Mouse (Mus musculus) heart, postnatal 0 days (tissue): Measurements from ENCODE around the gene Zfp503.

Source experiments
- CTCF ChIP-seq: IDR thresholded peaks from 2 replicates; pipeline ENCODE4 v1.5.1; 2016; ENCODE audit warnings: antibody characterized with exemption, control low read depth, low read depth
- EP300 ChIP-seq: IDR thresholded peaks from 2 replicates; pipeline ENCODE4 v1.6.1; 2016; ENCODE audit warnings: antibody characterized with exemption, low read depth

DNA sequence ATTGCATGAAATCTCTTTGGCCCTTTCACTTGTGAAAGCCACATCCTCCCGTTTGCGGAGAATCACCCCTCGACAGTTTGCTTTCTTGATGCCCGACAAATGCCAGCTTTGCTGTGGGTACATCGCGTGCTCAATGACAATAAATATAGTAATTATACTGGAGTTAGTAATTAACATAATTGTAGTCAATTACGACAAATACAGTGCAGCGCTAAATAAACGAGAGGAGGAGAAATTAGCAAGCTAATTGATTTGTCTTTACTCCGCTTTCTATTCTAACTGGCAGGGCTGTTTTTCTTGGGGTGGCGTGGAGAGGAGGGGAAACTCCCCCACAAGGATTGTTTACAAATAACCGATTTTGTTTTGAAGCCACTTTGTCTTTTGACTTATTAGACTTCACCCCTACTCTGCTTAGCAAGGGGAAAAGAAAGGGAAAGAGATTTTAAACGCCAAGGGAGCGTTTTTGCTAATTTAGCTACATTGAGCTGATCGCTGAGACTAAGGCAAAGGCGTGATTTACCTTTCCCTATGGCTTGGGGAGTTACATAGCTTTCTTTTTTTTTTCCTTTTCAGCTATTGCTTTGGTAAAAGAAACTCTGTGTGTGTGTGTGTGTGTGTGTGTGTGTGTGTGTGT lies 48.2 kb upstream of the Zfp503 start:
- TF ChIP-seq CTCF (no peak), EP300 (no peak)
